Mouse (Mus musculus): Measurements from ENCODE around the gene Cidec. TPM values are rescaled to one million over a fixed set of nuclear protein-coding genes. Genes with fewer than 3 reads are reported as not detected.
A peak's percentile ranks its signal among the peaks of the same experiment; 100 is the strongest.

Cidec gene
- not detected in 2 replicates for polyA plus RNA-seq (2014; fragmentation: Nextera tagmentation; extraction: Ambion mirVana)

DNA sequence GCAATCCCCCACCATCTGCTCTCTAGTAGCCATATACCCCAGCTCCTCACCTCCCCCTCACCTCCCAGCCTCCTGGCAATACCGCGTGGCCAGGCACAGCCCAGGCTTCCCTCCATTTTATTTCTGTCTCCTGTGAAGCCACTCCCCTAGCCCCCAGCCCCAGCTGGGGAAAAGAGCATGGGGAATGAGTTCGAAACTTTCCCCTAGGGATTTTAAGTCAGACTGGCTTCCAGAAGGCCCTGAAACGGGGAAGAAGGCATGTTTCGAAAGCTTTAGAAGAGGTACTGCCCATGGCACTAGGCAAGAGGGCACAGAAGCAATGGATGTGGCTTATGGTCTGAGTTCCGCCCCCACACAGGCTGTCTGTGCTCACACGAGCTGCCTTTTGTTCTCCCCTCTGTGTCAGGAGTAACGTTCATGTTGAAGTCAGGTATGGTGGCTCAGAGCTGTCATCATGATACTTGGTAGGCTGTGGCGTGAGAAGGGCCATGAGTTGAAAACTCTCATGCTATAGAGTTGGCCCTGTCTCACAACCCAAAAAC is at the start of gene Cidec:
Gene Cidec (minus strand): TSS at position 97 of the 542 bp plus-strand sequence.
- WGBS: 72% methylated on average over 9 of the region's 9 CpGs
- 0 out of 2 replicates have a peak, but pooled peaks cover 3% of the 10 kb centered on the region for H3K4me1 ChIP-seq (ENCODE audit: control insufficient read depth, insufficient read depth, low read length)
- H3K9ac ChIP-seq (ENCODE audit: low read depth, low read length): no peak within 1 kb of the TSS
- no peaks in the 10 kb centered on the region for H3K36me3 ChIP-seq (ENCODE audit: control insufficient read depth, insufficient read depth, low read length)
- no peak within 1 kb of the TSS for H3K27ac ChIP-seq (ENCODE audit: low read depth, low read length)
- H3K27me3 ChIP-seq (ENCODE audit: control insufficient read depth, insufficient read depth, low read length): no peaks in the 10 kb centered on the region
- no peaks in the 10 kb centered on the region for H3K9me3 ChIP-seq (ENCODE audit: control insufficient read depth, low read length)
- H3K4me2 ChIP-seq (replicated peaks; ENCODE audit: low read depth, low read length): no peak within 1 kb of the TSS
- ATAC-seq (ENCODE audit: low FRiP score, low TSS enrichment): no peak
- H3K4me3 ChIP-seq (ENCODE audit: low read length): no peak within 1 kb of the TSS

- Histone ChIP-seq H3K27me3 (ENCODE audit: control insufficient read depth, insufficient read depth, low read length) (peaks cover 11% of the 10 kb centered on the region; the same call in 1 of the 2 replicates), H3K9ac (ENCODE audit: low read depth, low read length) (peak overlapping the region; percentile 67), H3K4me1 (ENCODE audit: control insufficient read depth, insufficient read depth, low read length) (peaks cover 4% of the 10 kb centered on the region; the same call in 1 of the 2 replicates), H3K9me3 (ENCODE audit: control insufficient read depth, low read length) (no peaks in the 10 kb centered on the region), H3K36me3 (ENCODE audit: control insufficient read depth, insufficient read depth, low read length) (no peaks in the 10 kb centered on the region), H3K4me3 (ENCODE audit: low read length) (peak overlapping the region; percentile 51), H3K4me2 (replicated peaks; ENCODE audit: low read depth, low read length) (peak overlapping the region; percentile 69), H3K27ac (ENCODE audit: low read depth, low read length) (peak overlapping the region; percentile 82)
- 6% methylated on average over 10 of the region's 10 CpGs for WGBS
- peak; percentile 56 for ATAC-seq (ENCODE audit: low FRiP score, low TSS enrichment)
These were observed 48.2 kb upstream of the Cidec start for GRCm38 (mm10) chr6:113483729-113484128.

DNA sequence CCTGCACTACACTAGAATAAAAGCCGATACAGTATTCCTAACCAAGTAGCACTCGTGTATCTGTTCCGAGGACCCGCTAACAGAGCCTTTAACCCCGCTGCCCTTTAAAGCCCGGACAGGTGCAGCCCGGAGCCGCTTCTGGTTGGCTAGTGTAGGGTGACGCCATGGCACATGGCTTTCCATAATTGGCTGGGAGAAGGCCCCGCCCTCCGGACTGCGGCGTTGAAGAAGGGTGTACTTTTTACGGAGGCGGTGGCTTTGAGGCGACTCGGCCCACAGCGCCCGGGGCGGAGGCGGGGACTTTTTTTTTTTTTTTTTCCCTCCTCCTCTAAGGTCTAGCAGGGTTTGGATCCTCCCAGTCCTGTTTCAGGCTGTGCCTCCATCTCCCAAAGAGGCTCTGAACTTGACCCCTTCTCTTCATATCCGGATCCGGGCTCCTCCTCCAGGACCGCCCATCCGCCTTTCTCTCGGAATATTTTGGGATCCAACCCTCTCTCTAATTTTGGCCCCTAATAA is 47.6 kb upstream of the Cidec start, which contains the start of gene Creld1:
Gene Creld1 (plus strand): TSS at position 198 of the 516 bp plus-strand sequence.
- Histone ChIP-seq H3K9me3 (ENCODE audit: control insufficient read depth, low read length) (no peaks in the 10 kb centered on the region), H3K4me1 (ENCODE audit: control insufficient read depth, insufficient read depth, low read length) (peaks cover 4% of the 10 kb centered on the region; the same call in 1 of the 2 replicates), H3K36me3 (ENCODE audit: control insufficient read depth, insufficient read depth, low read length) (no peaks in the 10 kb centered on the region), H3K4me3 (ENCODE audit: low read length) (peak within 1 kb of the TSS; percentile 51), H3K4me2 (replicated peaks; ENCODE audit: low read depth, low read length) (peak within 1 kb of the TSS; percentile 69), H3K27me3 (ENCODE audit: control insufficient read depth, insufficient read depth, low read length) (peaks cover 11% of the 10 kb centered on the region; the same call in 1 of the 2 replicates), H3K27ac (ENCODE audit: low read depth, low read length) (peak within 1 kb of the TSS; percentile 82), H3K9ac (ENCODE audit: low read depth, low read length) (peak within 1 kb of the TSS; percentile 67)
- WGBS: under 1% methylated on average over 26 of the region's 26 CpGs
- ATAC-seq (ENCODE audit: low FRiP score, low TSS enrichment): peak; percentile 95

DNA sequence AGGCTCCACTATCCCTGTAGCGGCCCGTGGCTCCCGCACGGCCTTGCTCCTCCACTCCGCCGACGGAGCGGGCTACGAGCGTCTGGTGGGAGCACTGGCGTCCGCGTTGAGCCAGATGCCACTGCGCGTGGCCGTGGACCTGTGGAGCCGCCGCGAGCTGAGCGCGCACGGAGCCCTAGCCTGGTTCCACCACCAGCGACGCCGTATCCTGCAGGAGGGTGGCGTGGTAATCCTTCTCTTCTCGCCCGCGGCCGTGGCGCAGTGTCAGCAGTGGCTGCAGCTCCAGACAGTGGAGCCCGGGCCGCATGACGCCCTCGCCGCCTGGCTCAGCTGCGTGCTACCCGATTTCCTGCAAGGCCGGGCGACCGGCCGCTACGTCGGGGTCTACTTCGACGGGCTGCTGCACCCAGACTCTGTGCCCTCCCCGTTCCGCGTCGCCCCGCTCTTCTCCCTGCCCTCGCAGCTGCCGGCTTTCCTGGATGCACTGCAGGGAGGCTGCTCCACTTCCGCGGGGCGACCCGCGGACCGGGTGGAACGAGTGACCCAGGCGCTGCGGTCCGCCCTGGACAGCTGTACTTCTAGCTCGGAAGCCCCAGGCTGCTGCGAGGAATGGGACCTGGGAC is 47.0 kb upstream of the Cidec start:
- WGBS: 1% methylated on average over 63 of the region's 65 CpGs
- Histone ChIP-seq H3K9me3 (ENCODE audit: control insufficient read depth, low read length) (no peaks in the 10 kb centered on the region), H3K27me3 (ENCODE audit: control insufficient read depth, insufficient read depth, low read length) (peaks cover 11% of the 10 kb centered on the region; the same call in 1 of the 2 replicates), H3K4me2 (replicated peaks; ENCODE audit: low read depth, low read length) (peak overlapping the region; percentile 69), H3K36me3 (ENCODE audit: control insufficient read depth, insufficient read depth, low read length) (no peaks in the 10 kb centered on the region), H3K9ac (ENCODE audit: low read depth, low read length) (peak overlapping the region; percentile 51), H3K27ac (ENCODE audit: low read depth, low read length) (peak overlapping the region; percentile 82), H3K4me1 (ENCODE audit: control insufficient read depth, insufficient read depth, low read length) (peaks cover 4% of the 10 kb centered on the region; the same call in 1 of the 2 replicates), H3K4me3 (ENCODE audit: low read length) (peak overlapping the region; percentile 51)
- peak; percentile 53; the same call in 1 of the 2 replicates for ATAC-seq (ENCODE audit: low FRiP score, low TSS enrichment)

DNA sequence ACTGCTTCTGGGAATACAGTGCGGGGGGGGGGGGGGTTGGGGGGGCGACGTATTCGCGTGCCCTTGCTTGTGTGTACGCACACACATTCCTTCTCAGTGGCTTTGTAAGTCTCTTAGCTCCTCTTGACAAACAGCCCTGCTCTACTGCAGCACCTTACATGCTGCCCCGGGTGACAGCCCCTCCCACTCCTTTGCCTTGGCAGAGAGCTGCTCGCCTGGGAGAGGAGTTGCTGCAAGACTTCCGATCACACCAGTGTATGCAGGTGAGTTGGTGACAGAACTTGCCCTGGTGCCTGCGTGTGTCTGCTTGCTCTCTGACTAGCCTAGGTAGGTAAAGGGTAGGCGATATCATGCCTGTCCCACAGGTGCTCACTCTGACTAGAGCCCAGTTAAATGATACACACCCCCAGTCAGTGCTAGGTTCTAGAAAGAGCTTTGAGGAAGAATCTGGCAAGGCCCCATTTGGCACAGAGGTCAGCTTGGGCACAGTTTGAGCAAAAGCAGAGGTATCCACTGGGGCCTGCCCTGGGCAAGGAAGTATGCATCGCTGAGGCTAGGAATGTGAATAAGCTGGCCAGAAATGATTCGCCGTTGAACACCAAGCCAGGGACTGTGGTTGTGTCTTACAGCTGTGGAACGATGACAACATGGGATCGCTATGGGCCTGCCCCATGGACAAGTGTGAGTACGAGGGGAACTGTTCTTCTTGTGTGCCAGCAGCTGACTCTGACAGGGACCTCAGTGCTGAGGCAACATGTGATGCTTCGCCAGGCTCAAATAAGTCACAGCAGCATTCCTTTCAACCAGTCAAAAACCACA is 45.2 kb upstream of the Cidec start:
- Histone ChIP-seq H3K9ac (ENCODE audit: low read depth, low read length) (no peak overlapping the region), H3K4me2 (replicated peaks; ENCODE audit: low read depth, low read length) (no peak overlapping the region), H3K27me3 (ENCODE audit: control insufficient read depth, insufficient read depth, low read length) (peaks cover 11% of the 10 kb centered on the region; the same call in 1 of the 2 replicates), H3K9me3 (ENCODE audit: control insufficient read depth, low read length) (no peaks in the 10 kb centered on the region), H3K27ac (ENCODE audit: low read depth, low read length) (no peak overlapping the region), H3K4me1 (ENCODE audit: control insufficient read depth, insufficient read depth, low read length) (no peaks in the 10 kb centered on the region; the same call in 1 of the 2 replicates), H3K36me3 (ENCODE audit: control insufficient read depth, insufficient read depth, low read length) (no peaks in the 10 kb centered on the region), H3K4me3 (ENCODE audit: low read length) (no peak overlapping the region)
- 59% methylated on average over 18 of the region's 18 CpGs for WGBS
- no peak for ATAC-seq (ENCODE audit: low FRiP score, low TSS enrichment)

DNA sequence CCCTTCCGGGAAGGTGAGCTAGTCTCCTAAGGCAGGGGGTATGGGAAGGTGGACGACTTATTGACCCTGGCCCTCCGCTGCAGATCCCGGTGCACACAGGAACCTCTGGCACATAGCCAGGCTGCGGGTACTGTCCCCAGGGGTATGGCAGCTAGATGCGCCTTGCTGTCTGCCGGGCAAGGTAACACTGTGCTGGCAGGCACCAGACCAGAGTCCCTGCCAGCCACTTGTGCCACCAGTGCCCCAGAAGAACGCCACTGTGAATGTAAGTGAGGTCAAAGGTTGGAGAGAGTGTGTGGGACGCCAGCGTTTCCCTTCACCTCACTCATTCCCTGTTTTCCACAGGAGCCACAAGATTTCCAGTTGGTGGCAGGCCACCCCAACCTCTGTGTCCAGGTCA is 43.3 kb upstream of the Cidec start:
- ATAC-seq (ENCODE audit: low FRiP score, low TSS enrichment): no peak
- peaks cover 11% of the 10 kb centered on the region; the same call in 1 of the 2 replicates for H3K27me3 ChIP-seq (ENCODE audit: control insufficient read depth, insufficient read depth, low read length)

GRCm38 (mm10) chr6:113477353-113477752 is 41.8 kb upstream of the Cidec start:
- ATAC-seq (ENCODE audit: low FRiP score, low TSS enrichment): no peak
- no peaks in the 10 kb centered on the region; the same call in 1 of the 2 replicates for H3K4me1 ChIP-seq (ENCODE audit: control insufficient read depth, insufficient read depth, low read length)
- peaks cover 9% of the 10 kb centered on the region; the same call in 1 of the 2 replicates for H3K27me3 ChIP-seq (ENCODE audit: control insufficient read depth, insufficient read depth, low read length)
- no peak overlapping the region for H3K4me2 ChIP-seq (replicated peaks; ENCODE audit: low read depth, low read length)
- WGBS: 32% methylated on average over 7 of the region's 7 CpGs
- no peak overlapping the region for H3K4me3 ChIP-seq (ENCODE audit: low read length)
- no peak overlapping the region for H3K9ac ChIP-seq (ENCODE audit: low read depth, low read length)
- H3K27ac ChIP-seq (ENCODE audit: low read depth, low read length): no peak overlapping the region
- no peaks in the 10 kb centered on the region for H3K36me3 ChIP-seq (ENCODE audit: control insufficient read depth, insufficient read depth, low read length)
- no peaks in the 10 kb centered on the region for H3K9me3 ChIP-seq (ENCODE audit: control insufficient read depth, low read length)

More for the DNA sequence above, 43.3 kb upstream of the Cidec start:
- Histone ChIP-seq H3K27ac (ENCODE audit: low read depth, low read length) (no peak overlapping the region), H3K36me3 (ENCODE audit: control insufficient read depth, insufficient read depth, low read length) (no peaks in the 10 kb centered on the region), H3K9ac (ENCODE audit: low read depth, low read length) (no peak overlapping the region), H3K4me2 (replicated peaks; ENCODE audit: low read depth, low read length) (no peak overlapping the region), H3K9me3 (ENCODE audit: control insufficient read depth, low read length) (no peaks in the 10 kb centered on the region), H3K4me1 (ENCODE audit: control insufficient read depth, insufficient read depth, low read length) (no peaks in the 10 kb centered on the region; the same call in 1 of the 2 replicates), H3K4me3 (ENCODE audit: low read length) (no peak overlapping the region)
- WGBS: 82% methylated on average over 10 of the region's 10 CpGs

DNA sequence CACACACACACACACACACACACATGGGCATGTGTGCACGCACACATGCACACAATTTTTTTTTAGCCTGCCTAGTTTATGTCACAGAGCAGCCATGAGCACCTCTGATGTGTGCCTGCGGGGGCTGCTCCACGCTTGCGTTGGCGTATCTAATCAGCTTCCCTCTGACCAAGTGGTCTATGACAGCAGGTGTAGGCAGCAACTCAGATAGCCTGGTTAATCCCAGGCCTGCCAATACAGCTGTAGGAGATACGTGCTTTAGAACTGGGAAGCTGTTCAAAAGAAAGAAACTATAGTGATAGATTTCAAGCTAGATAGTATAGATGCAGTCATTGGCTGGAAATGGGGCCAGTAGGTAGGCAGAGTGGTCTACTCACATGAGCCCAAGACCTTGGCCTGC is 38.2 kb upstream of the Cidec start:
- Histone ChIP-seq H3K36me3 (ENCODE audit: control insufficient read depth, insufficient read depth, low read length) (no peaks in the 10 kb centered on the region), H3K27ac (ENCODE audit: low read depth, low read length) (no peak overlapping the region), H3K9ac (ENCODE audit: low read depth, low read length) (no peak overlapping the region), H3K27me3 (ENCODE audit: control insufficient read depth, insufficient read depth, low read length) (peaks cover 8% of the 10 kb centered on the region; the same call in 1 of the 2 replicates), H3K4me1 (ENCODE audit: control insufficient read depth, insufficient read depth, low read length) (peaks cover 19% of the 10 kb centered on the region; the same call in 1 of the 2 replicates), H3K9me3 (ENCODE audit: control insufficient read depth, low read length) (no peaks in the 10 kb centered on the region), H3K4me2 (replicated peaks; ENCODE audit: low read depth, low read length) (no peak overlapping the region), H3K4me3 (ENCODE audit: low read length) (no peak overlapping the region)
- 87% methylated on average over 6 of the region's 6 CpGs for WGBS
- no peak for ATAC-seq (ENCODE audit: low FRiP score, low TSS enrichment)
